Mouse (Mus musculus): Measurements from ENCODE around the gene Slc4a5. TPM values are rescaled to one million over a fixed set of nuclear protein-coding genes. Genes with fewer than 3 reads are reported as not detected.

The Slc4a5 gene
- polyA plus RNA-seq, 1 experiment from 2014 or later, result 0.41 TPM

GRCm38 (mm10) chr6:83316022-83316421, 96.4 kb downstream of the Slc4a5 start:
- peaks cover 17% of the 10 kb centered on the region for H3K4me1 ChIP-seq
- H3K27me3 ChIP-seq (replicated peaks), result no peaks in the 10 kb centered on the region
- H3K36me3 ChIP-seq (replicated peaks), result peaks cover 10% of the 10 kb centered on the region
- H3K9ac ChIP-seq, result no peak overlapping the region
- no peaks in the 10 kb centered on the region for H3K9me3 ChIP-seq
- peak overlapping the region; percentile 84 for H3K4me2 ChIP-seq
- no peak for ATAC-seq (replicated peaks)
- H3K4me3 ChIP-seq, result peak overlapping the region; percentile 92; the same call in 1 of the 2 replicates
- 6% methylated on average over 10 of the region's 10 CpGs for WGBS
- H3K27ac ChIP-seq, result no peak overlapping the region

- Histone ChIP-seq H3K4me1 (peaks cover 17% of the 10 kb centered on the region), H3K4me3 (peak overlapping the region; percentile 92), H3K4me2 (peak overlapping the region; percentile 84), H3K27ac (peak overlapping the region; percentile 83), H3K9me3 (no peaks in the 10 kb centered on the region), H3K36me3 (replicated peaks) (no peaks in the 10 kb centered on the region), H3K9ac (peak overlapping the region; percentile 85), H3K27me3 (replicated peaks) (no peaks in the 10 kb centered on the region)
- under 1% methylated on average over 52 of the region's 52 CpGs for WGBS
- ATAC-seq (replicated peaks), result peak; percentile 99
These were observed 97.6 kb downstream of the Slc4a5 start for GRCm38 (mm10) chr6:83317108-83317741.

- Histone ChIP-seq H3K9ac (no peak overlapping the region), H3K27ac (no peak overlapping the region), H3K27me3 (replicated peaks) (no peaks in the 10 kb centered on the region), H3K4me3 (no peak overlapping the region), H3K36me3 (replicated peaks) (no peaks in the 10 kb centered on the region), H3K4me1 (peaks cover 11% of the 10 kb centered on the region), H3K9me3 (no peaks in the 10 kb centered on the region), H3K4me2 (no peak overlapping the region)
- 55% methylated on average over 1 of the region's 1 CpGs for WGBS
- no peak for ATAC-seq (replicated peaks)
These were observed 102.3 kb downstream of the Slc4a5 start for GRCm38 (mm10) chr6:83321927-83322326.

- H3K27ac ChIP-seq, result no peak overlapping the region
- H3K4me3 ChIP-seq, result no peak overlapping the region
- H3K27me3 ChIP-seq (replicated peaks), result no peaks in the 10 kb centered on the region
- peaks cover 16% of the 10 kb centered on the region for H3K4me1 ChIP-seq
- no peaks in the 10 kb centered on the region for H3K9me3 ChIP-seq
- H3K4me2 ChIP-seq, result no peak overlapping the region
- ATAC-seq (replicated peaks), result no peak
- H3K9ac ChIP-seq, result no peak overlapping the region
- no peaks in the 10 kb centered on the region for H3K36me3 ChIP-seq (replicated peaks)
- 65% methylated on average over 2 of the region's 2 CpGs for WGBS
These were observed 103.2 kb downstream of the Slc4a5 start for GRCm38 (mm10) chr6:83322794-83323193.

GRCm38 (mm10) chr6:83323652-83324419, 104.2 kb downstream of the Slc4a5 start:
- Histone ChIP-seq H3K4me1 (peaks cover 22% of the 10 kb centered on the region), H3K9ac (no peak overlapping the region), H3K27me3 (replicated peaks) (no peaks in the 10 kb centered on the region), H3K9me3 (no peaks in the 10 kb centered on the region), H3K36me3 (replicated peaks) (no peaks in the 10 kb centered on the region), H3K4me3 (no peak overlapping the region), H3K27ac (no peak overlapping the region), H3K4me2 (no peak overlapping the region)
- no peak for ATAC-seq (replicated peaks)
- WGBS, result 64% methylated on average over 8 of the region's 8 CpGs

- Histone ChIP-seq H3K27me3 (replicated peaks) (no peaks in the 10 kb centered on the region), H3K9me3 (no peaks in the 10 kb centered on the region), H3K4me1 (peaks cover 22% of the 10 kb centered on the region), H3K36me3 (replicated peaks) (peaks cover 6% of the 10 kb centered on the region), H3K9ac (peak within 1 kb of the TSS; percentile 95), H3K4me3 (peak within 1 kb of the TSS; percentile 75), H3K4me2 (peak within 1 kb of the TSS; percentile 82), H3K27ac (peak within 1 kb of the TSS; percentile 88)
- WGBS, result under 1% methylated on average over 65 of the region's 65 CpGs
- ATAC-seq (replicated peaks), result peak; percentile 98
These were observed 106.1 kb downstream of the Slc4a5 start, which contains the start of the genes Mthfd2 and Mob1a for GRCm38 (mm10) chr6:83325525-83326393. TSS of gene Mthfd2 (minus strand) at chr6:83325908. TSS of gene Mob1a (plus strand) at chr6:83326016.

- ATAC-seq (replicated peaks), result no peak; the same call in 1 of the 2 replicates
- Histone ChIP-seq H3K4me1 (peaks cover 22% of the 10 kb centered on the region), H3K27me3 (replicated peaks) (no peaks in the 10 kb centered on the region), H3K27ac (peak overlapping the region; percentile 88), H3K36me3 (replicated peaks) (peaks cover 11% of the 10 kb centered on the region), H3K9me3 (no peaks in the 10 kb centered on the region), H3K4me2 (peak overlapping the region; percentile 82), H3K4me3 (peak overlapping the region; percentile 75), H3K9ac (peak overlapping the region; percentile 95)
- WGBS, result 7% methylated on average over 6 of the region's 6 CpGs
These were observed 106.7 kb downstream of the Slc4a5 start for GRCm38 (mm10) chr6:83326394-83326736.

- ATAC-seq (replicated peaks), result no peak
- H3K36me3 ChIP-seq (replicated peaks), result peaks cover 15% of the 10 kb centered on the region
- no peak overlapping the region for H3K27ac ChIP-seq
- no peaks in the 10 kb centered on the region for H3K9me3 ChIP-seq
- WGBS, result 70% methylated on average over 6 of the region's 6 CpGs
- H3K4me2 ChIP-seq, result peak overlapping the region; percentile 82
- H3K4me3 ChIP-seq, result peak overlapping the region; percentile 75
- H3K27me3 ChIP-seq (replicated peaks), result no peaks in the 10 kb centered on the region
- H3K9ac ChIP-seq, result peak overlapping the region; percentile 95
- peaks cover 22% of the 10 kb centered on the region for H3K4me1 ChIP-seq
These were observed 107.1 kb downstream of the Slc4a5 start for GRCm38 (mm10) chr6:83326761-83327160.

GRCm38 (mm10) chr6:83327591-83328190, 108.1 kb downstream of the Slc4a5 start:
- H3K4me2 ChIP-seq, result no peak overlapping the region
- H3K4me3 ChIP-seq, result no peak overlapping the region
- H3K27me3 ChIP-seq (replicated peaks), result no peaks in the 10 kb centered on the region
- ATAC-seq (replicated peaks), result no peak
- no peak overlapping the region for H3K27ac ChIP-seq
- H3K36me3 ChIP-seq (replicated peaks), result peaks cover 21% of the 10 kb centered on the region
- H3K9ac ChIP-seq, result no peak overlapping the region
- no peaks in the 10 kb centered on the region for H3K9me3 ChIP-seq
- WGBS, result 87% methylated on average over 3 of the region's 3 CpGs
- peaks cover 22% of the 10 kb centered on the region for H3K4me1 ChIP-seq

GRCm38 (mm10) chr6:83341387-83341786, 121.8 kb downstream of the Slc4a5 start:
- no peak for ATAC-seq (replicated peaks)

GRCm38 (mm10) chr6:83342957-83343356, 123.3 kb downstream of the Slc4a5 start:
- Histone ChIP-seq H3K4me1 (no peaks in the 10 kb centered on the region), H3K27me3 (replicated peaks) (no peaks in the 10 kb centered on the region), H3K4me3 (no peak overlapping the region), H3K27ac (no peak overlapping the region), H3K9me3 (no peaks in the 10 kb centered on the region), H3K36me3 (replicated peaks) (peaks cover 42% of the 10 kb centered on the region), H3K9ac (no peak overlapping the region), H3K4me2 (no peak overlapping the region)
- WGBS, result 90% methylated on average over 2 of the region's 2 CpGs
- no peak for ATAC-seq (replicated peaks)

More at GRCm38 (mm10) chr6:83341387-83341786, 121.8 kb downstream of the Slc4a5 start:
- no peak overlapping the region for H3K9ac ChIP-seq
- no peak overlapping the region for H3K4me3 ChIP-seq
- WGBS, result 88% methylated on average over 3 of the region's 3 CpGs
- peaks cover 42% of the 10 kb centered on the region for H3K36me3 ChIP-seq (replicated peaks)
- H3K4me1 ChIP-seq, result no peaks in the 10 kb centered on the region
- no peak overlapping the region for H3K4me2 ChIP-seq
- no peaks in the 10 kb centered on the region for H3K27me3 ChIP-seq (replicated peaks)
- H3K27ac ChIP-seq, result no peak overlapping the region
- H3K9me3 ChIP-seq, result no peaks in the 10 kb centered on the region

Data from midbrain, embryonic 15.5 days (tissue).